Mouse (Mus musculus) left cerebral cortex, postnatal 25 days (tissue): ENCODE measurements around the gene Fzr1. TPM values are rescaled to one million over a fixed set of nuclear protein-coding genes. Genes with fewer than 3 reads are reported as not detected.

Experiments used
- DNase-seq, 2 experiments: peaks; one replicate each; pipeline ENCODE4 v3.0.0; 2022; ENCODE audit warnings: low spot score in 2 of 2, mixed read lengths in 1 of 2
- intact Hi-C: fragments of 180-260 bp; cut with DNase I; formaldehyde crosslinking; loops from one replicate; pipeline ENCODE4 v1.15.1; 2025
- total RNA-seq, 2 experiments: library from RNA; stranded (reverse); gene quantifications; 2 replicates each; pipeline ENCODE4 v1.2.3; 2021

Fzr1 gene
- total RNA-seq, 2 experiments from 2014 or later: 63.5 to 70.2 TPM

GRCm38 (mm10) chr10:81388505-81389055, 10.3 kb upstream of the Fzr1 start, which contains the start of gene Gm48552:
Gm48552 (plus strand) TSS chr10:81389005.
- intact Hi-C loops: loop anchor here (1.0 kb wide), 1 partner anchor 62 kb away; no protein-coding TSS in a partner anchor
- no peak for DNase-seq

GRCm38 (mm10) chr10:81387716-81388115, 9.4 kb upstream of the Fzr1 start:
- intact Hi-C loops: no loop called here
- DNase-seq: no peak

DNA sequence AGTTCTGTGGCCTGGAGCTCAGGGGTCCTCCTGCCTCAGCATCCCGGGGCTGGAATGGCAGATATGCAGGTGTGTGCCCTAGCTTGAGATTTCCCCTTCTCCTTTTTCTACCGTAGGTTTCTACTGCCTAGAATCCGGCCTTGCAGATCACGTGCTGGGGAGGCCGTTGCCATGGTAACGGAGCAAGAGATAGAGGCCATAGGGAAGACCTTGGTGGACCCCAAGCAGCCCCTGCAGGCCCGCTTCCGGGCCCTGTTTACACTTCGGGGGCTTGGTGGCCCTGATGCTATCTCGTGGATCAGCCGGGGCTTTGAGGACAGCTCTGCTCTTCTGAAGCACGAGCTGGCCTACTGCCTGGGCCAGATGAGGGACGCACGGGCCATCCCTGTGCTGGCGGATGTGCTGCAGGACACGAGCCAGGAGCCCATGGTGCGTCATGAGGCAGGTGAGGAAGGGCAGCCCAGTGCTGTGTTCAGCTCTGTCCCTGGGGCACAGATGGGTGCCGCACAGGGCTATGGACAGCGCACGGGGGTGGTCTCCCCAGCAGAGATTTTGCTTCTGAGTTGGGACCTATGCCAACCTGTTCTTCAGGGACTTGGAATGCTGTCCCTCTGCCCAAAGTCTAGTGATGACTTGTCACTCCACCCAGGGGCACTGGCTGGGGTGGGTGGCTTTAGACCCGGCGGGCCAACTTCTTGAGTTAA, 7.4 kb upstream of the Fzr1 start:
- no peak for DNase-seq
- intact Hi-C loops: no loop called here

DNA sequence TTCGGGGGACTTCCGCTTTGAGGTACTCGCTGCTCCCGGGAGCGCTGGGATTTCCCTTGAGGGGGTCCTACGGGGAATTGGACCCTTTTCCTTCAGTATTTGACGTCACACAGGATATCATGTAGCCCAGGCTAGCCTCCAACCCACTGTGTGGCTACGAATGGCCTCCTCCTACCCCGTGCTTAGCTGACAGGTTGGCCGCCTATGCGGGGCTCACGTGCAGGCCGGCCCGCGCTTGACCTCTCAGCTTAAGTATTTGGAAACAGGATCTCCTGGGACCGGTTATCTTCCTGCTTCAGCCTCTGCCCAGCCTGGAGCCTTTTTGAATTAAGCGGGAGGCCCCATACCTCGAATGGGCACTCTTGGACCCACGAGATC, 6.3 kb upstream of the Fzr1 start:
- intact Hi-C loops: no loop called here
- no peak for DNase-seq

DNA sequence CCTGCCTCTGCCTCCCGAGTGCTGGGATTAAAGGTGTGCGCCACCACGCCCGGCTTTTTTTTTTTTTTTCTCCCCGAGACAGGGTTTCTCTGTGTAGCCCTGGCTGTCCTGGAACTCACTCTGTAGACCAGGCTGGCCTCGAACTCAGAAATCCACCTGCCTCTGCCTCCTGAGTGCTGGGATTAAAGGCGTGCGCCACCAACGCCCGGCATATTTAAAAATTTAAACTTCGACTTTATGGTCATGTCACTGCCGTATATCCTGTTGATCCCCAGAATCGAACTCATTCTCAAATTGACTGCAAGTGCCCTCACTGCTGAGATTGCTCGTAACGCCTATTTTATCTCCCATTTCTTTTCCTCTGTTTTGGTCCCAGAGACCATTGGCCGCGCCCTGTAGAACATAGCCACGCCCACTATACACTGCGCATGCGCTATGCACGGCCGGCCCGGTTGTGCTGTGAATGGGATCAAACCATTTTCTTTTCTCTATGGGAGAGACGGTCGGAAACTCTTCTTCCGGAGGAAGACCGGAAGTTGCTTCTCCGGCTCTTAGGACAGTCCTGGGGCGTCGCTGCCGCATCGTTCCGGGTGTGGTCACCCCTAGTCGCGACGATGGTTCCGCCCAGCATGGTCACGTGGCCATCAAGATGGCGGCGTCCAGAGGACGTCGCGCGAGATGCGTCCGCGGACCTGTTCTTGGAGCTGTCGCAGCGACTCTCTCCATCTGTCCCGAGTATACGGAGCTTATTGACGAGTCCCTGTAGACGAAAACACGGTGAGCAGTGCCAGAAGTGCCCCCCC, 5.7 kb upstream of the Fzr1 start, which contains the start of the genes Dohh and Gm48551:
Gene Dohh (plus strand): TSS at position 627 of the 803 bp plus-strand sequence.
Gene Gm48551 (plus strand): TSS at position 665 of the 803 bp plus-strand sequence.
- DNase-seq: peak; percentile 98 to 99
- intact Hi-C loops: no loop called here

GRCm38 (mm10) chr10:81382039-81382438, 3.7 kb upstream of the Fzr1 start:
- no peak for DNase-seq
- intact Hi-C loops: no loop called here

- intact Hi-C loops: no loop called here
- no peak for DNase-seq
Measured at GRCm38 (mm10) chr10:81379809-81380378, 1.6 kb upstream of the Fzr1 start.

GRCm38 (mm10) chr10:81379183-81379553, 852 bp upstream of the Fzr1 start:
- intact Hi-C loops: no loop called here
- no peak for DNase-seq

- peak; percentile 100 for DNase-seq
- intact Hi-C loops: no loop called here
Measured at GRCm38 (mm10) chr10:81378553-81379182, 352 bp upstream of the Fzr1 start.

GRCm38 (mm10) chr10:81377362-81377664, 1.0 kb downstream of the Fzr1 start:
- no peak for DNase-seq

GRCm38 (mm10) chr10:81376561-81377361, 1.6 kb downstream of the Fzr1 start:
- no peak for DNase-seq
- intact Hi-C loops: no loop called here

More at GRCm38 (mm10) chr10:81377362-81377664, 1.0 kb downstream of the Fzr1 start:
- intact Hi-C loops: no loop called here

DNA sequence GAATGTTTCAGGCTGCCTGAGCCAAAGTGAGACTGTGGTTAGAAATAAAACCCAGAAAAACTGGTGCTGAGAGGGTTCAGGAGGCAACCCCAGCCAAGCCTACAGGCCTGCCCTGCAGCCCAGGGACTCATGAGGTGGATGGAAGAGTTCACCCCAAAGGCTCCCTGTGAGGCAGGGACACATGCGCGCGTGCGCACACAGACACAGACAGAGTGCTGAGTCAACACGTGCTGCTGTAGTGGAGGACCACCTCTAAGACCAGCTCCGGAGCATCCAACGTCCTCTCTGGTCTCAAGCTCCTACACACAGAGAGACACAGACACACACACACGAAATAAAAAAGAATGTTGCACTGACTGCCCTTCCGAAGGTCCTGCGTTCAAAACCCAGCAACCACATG, 3.0 kb downstream of the Fzr1 start:
- intact Hi-C loops: no loop called here
- DNase-seq: no peak

- DNase-seq: no peak
- intact Hi-C loops: no loop called here
Measured at GRCm38 (mm10) chr10:81367207-81367495, 11.2 kb downstream of the Fzr1 start.

- intact Hi-C loops: no loop called here
- no peak for DNase-seq
Measured at GRCm38 (mm10) chr10:81366477-81367206, 11.7 kb downstream of the Fzr1 start.

DNA sequence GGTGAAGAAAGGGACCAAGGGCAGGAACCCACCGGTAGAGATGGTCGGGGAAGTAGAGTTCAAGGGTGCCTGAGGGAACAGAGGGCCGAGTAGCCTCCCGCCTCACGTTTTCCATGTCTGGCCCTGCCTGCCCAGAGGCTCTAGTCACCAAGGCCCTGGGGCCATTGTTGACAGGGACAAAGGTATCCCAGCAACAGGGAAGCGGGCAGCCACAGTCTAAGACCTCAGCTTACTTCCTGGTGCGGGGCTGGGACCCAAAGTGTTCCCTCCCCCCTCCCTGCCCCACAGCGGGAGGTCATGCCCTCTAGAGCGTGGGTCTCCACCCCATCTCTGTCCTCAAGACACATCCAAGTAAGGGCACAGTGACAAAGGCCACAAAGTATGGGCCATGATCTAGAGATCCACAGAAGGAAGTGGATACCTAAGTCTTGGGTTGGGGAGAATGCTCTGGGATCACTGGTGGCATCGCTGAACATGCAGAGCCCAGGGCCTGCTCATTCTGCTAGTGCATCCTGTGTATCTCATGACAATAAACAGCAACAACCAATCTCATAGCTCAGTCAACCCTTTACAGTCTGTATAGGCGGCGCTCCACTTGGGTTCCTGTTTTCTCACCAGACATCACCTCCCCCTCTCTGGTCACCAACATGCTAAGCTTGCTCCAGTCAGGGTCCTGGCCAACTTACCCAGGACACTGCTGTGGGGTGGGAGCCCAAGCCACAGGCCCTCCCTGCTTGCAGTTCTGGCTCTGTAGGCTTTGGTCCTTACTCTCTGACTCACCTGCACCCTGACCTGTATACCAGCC, 12.4 kb downstream of the Fzr1 start, which contains the start of gene 4930404N11Rik:
Gene 4930404N11Rik (minus strand): TSS at position 145 of the 805 bp plus-strand sequence.
- intact Hi-C loops: no loop called here
- no peak for DNase-seq

GRCm38 (mm10) chr10:81365073-81365472, 13.2 kb downstream of the Fzr1 start:
- intact Hi-C loops: no loop called here
- DNase-seq: peak; percentile 50 to 76

- intact Hi-C loops: no loop called here
- no peak for DNase-seq
Measured at GRCm38 (mm10) chr10:81364666-81365065, 13.7 kb downstream of the Fzr1 start.
